Mouse (Mus musculus): ENCODE measurements at regions not wholly inside any gene's neighbourhood (a gene's known extent, or its start where the extent isn't known, plus 50 kb on each side); places are given as distances from the start of the nearest gene placed in this dataset.

DNA sequence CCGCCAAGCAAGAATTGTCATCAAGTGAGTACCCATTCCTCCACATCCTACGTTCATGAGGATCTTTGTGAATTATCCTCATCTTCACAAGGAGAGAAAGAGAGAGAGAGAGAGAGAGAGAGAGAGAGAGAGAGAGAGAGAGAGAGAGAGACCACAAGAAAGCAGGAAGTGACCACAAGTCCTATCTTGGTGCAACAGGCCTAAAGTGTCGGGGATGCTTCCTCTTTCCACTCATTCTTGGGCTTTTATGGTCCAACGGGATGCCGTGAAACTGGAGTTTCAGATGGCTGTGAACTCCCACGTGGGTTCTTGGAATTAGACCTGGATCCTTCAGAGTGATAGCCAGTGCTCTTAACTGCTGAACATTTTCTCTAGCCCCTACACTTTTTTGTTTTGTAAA lies 53.1 kb upstream of the Rai14 start:
- peak; percentile 84 for ATAC-seq (replicated peaks; ENCODE audit: poor library complexity, severe bottlenecking)

DNA sequence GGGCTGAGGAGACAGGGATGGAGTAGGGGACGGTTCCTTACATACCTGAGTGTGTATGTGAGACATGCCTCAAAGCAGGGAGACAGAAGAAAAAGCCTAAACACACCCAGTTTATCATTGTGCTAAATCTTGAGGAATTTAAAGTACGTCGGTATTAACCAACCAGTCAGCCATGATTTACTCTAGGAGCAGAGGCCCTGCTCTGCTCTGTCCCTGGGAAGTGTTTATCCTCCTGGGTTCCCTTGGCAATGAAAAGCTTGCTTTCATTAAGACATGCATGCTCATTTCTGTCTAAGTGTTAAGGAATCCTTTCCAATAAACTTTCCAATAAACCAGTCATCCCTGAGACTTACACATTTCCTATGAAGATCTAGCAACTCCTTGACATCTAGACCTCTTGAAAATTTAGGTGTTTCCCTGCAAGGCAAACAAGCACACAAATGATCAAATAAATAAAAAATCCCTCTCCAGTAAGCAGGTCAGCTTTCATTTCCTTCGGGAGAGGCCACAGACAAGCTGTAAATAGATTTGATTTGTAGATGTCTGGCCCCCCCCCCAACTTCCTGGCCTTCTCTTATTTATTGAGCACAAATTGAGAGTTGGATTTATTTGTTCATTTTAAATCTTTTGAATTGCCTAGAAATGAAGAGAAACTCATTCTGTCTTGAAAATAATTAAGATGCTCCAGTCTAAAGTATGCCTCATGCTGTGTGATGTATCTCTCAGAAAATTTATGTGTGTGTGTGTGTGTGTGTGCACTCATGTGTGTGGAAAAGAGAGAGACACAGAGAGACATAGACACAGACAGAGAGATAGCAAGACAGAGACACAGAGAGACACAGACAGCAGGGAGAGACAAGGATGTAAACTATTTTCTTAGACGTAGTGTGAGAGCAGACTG lies 56.2 kb upstream of the Rai14 start:
- ATAC-seq (replicated peaks; ENCODE audit: poor library complexity, severe bottlenecking): no peak

DNA sequence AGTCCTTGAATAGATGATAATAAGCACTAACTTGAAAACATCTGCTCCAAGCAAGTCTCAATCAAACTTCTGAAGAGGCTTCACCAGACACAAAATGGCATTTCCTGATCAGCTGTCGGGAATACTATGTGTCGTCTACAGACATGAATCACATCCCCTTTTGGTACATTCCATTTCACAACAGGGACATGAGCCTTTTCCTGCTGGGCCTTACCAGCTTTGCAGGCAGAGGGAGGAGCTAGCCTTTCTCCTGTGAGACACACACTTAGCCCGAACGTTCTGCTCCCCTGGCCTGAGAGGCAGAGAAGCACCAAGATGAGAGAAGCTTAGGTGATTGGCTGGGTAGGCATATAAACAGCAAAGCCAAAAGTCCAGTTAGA lies 56.9 kb upstream of the Rai14 start:
- ATAC-seq (replicated peaks; ENCODE audit: poor library complexity, severe bottlenecking): peak; percentile 91

DNA sequence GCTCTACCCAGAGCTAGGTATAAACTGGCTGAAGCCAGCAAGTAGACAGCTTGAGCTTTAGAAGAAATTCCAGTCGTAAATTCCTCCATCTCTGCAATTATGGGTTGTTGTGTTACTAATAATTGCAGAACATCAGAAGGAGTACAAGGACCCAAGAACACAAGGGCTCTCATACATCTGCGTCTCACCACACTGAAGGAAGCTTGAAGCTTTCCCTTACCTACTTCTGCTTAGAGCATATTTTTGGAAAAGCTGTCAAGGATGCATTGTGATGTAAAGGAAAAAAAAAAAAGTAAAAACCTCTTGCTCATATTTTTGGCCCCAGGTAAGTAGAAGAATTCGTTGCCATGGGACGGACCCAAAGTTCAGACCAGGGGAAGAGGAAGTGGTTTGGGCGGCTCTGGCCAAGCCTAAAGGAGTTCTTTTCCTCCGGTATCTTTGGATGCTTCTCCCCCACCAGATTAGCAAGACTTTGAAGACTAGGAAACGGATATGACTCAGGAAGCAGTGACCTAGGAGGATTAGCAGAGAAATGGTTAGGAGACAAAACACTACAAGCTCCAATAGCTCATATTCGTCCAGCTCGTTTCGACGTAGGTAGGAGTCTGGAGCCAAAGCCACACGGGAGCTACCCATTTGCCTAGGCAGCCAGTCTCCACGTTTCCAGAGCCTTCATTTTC lies 65.7 kb upstream of the Rai14 start:
- ATAC-seq (replicated peaks; ENCODE audit: poor library complexity, severe bottlenecking): peak; percentile 86

DNA sequence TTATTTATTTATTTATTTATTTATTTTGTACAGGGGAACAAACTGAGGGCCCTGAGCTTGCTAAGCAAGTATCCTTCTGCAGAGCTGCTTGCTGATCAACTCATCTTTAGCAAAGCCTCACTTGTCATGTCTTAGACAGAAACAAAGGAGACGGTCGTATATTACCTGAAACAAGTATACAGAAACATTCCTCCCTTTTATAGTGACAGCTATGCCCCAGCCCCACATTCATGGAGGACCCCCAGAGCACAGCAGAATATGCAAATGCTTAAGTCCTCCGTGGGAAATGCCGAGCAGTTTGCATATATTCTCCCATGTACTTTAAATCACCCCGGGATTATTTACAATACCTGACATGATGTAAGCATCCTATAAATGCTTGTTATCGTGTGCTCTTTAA lies 74.9 kb upstream of the Rai14 start:
- no peak for ATAC-seq (replicated peaks; ENCODE audit: poor library complexity, severe bottlenecking)

DNA sequence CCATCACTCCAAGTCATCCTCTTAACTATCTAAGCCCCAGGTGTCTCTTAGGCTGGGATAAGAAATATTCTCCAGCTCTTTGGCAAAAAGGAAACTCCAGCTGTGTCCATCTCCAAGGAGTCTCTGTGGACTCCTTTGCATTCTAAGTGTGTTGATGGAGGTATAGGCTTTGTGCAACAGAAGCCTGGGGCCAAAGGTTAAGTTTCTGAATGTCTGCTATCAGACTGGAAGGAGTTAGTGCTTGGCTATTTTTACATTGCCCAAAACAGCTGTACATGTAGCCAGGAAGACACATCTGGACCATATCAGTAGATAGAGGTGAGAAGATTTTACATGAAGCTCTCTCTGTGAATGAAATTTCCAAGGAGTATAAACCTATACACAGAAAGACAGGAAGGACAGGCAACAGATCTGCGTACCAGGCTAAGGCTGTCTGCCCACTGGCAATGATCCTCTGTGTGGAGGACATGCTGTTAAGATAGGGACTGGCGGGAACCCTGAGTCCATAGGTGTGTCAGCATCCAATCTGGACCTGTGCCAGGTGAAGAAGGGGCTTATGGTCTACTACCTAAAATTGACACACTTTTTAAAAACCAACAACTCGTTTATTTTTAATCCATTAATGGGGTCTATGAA lies 76.6 kb upstream of the Rai14 start:
- no peak for ATAC-seq (replicated peaks; ENCODE audit: poor library complexity, severe bottlenecking)

DNA sequence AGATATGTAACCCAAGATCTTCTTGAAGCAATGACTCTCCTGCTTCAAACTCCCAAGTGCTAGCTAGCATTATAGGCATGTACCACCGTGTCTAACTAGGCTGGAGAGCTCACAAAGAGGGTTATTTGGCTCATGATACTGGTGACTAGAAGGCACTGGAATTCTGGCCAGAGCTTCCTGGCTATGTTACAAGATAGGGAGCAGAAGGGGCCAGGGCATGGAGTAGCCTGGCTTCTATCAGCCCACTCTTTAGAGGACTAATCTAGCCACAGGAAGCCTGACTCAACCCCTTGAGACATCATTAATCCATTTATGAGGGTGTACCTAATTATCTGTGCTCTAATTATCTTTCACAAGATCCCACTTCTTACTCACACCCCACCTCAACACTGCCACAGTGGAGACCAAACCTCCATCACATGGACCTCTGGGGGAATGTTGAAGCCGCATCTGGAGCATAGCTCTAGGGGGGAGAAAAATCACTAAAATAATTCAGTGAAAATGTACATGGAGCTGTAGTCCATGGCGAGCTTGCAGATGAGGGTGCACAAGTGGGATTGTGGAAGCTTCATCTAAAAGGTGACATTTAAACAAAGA lies 77.2 kb upstream of the Rai14 start:
- ATAC-seq (replicated peaks; ENCODE audit: poor library complexity, severe bottlenecking): no peak

DNA sequence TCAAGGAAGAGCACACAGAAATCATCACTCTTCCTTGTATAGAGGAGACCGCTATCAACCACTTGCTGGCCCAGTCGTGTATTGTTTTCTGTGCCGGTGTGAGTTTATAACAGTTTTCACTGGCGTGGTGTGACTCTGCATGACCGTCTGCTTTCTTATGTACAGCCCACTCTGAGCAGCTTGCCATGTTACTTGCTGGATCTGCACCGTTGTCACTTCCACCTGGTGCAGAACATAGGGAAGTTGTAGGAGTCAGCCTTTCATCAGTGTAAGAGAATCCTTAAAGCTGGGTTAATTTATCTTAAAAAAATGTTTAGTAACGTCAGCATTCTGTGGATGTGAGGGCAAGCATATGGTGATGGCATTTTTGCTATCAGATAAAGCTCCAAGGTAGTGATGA lies 77.7 kb upstream of the Rai14 start:
- no peak for ATAC-seq (replicated peaks; ENCODE audit: poor library complexity, severe bottlenecking)

DNA sequence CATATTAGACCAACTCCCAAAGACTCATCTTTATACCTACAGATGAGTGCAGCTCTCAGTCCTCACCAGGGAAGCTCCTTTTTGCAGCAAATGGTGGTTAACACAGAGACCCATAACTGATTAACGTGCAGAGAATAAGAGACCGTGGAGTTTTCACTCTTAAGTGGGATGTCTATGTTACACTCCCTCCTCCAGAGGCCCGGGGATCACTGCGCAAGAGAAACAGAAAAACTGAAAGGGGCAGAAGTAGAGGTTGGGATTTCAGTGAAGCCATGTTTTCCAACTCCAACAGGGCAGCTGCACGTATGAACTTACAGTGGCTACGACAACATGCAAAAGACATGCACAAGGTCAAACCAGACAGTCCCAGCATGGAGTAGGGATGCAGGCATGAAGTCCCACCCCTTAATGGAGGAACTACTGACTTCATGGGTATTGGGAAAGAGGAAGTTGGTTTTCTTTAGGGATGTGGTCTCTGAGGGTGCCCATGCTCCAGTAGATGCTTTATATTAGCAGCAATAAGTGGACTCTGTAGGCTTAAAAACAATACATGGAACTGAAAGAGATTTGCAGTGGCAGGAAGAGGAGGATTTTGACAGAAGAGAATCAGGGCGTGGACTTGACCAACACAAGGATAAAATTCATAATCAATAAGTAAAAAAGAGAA lies 80.8 kb upstream of the Rai14 start:
- peak; percentile 99 for ATAC-seq (replicated peaks; ENCODE audit: poor library complexity, severe bottlenecking)

DNA sequence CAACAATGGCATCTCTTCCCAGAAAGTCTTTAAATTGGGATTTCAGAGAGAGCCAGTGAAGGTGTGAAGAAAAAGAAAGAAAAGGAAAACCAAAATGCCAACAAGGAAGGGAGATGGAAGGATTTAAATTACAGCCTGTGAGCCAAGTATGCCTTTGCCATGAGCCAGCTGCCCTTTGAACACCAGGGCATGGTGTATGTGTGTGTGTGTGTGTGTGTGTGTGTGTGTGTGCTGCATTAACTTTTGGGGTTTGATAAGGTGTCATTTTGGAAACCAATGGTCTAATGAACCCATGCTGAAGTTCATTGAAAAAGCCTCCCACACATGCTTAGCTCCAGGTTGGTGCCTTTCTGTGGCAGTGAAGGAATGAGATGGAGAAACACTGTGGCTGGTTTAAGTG lies 85.2 kb upstream of the Rai14 start:
- ATAC-seq (replicated peaks; ENCODE audit: poor library complexity, severe bottlenecking): no peak

DNA sequence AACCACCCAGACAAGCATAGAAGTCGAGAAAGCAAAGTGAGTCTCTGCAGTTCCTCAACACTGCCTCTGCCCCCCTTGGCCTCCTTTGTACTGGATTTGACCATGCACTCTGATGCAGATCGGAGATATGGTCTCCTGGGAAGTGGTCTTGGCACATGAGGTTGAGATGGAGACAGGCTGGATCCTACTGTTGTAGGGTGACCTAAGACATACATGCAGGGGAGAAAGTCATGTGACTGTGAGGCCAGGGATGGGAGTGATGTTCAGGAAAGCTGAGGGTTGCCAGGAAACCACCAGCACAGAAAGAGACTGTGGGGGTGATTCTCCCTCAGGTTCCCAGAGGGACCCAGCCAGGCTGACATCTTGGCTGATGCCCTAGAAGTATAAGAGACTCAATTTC lies 99.8 kb upstream of the Rai14 start:
- no peak for ATAC-seq (replicated peaks; ENCODE audit: poor library complexity, severe bottlenecking)

DNA sequence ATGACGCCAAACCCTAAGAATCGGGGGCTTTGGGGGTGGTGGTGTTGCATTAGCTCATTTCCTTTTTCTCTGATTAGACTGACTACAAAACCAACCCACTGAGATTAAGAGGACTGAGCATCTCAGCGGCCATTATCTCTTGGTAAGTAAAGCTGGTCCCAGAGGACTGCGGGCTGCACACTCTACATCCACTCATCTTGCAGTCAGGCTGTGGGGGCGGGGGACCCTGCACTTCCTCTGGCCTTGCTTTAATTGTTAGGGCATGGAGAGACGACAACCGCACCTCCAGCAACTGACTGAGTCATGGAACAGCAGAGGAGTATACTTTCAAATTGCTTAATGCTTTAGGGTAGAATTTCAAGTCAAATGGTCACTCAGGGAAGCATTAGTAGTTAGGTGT lies 100.3 kb upstream of the Rai14 start:
- ATAC-seq (replicated peaks; ENCODE audit: poor library complexity, severe bottlenecking): peak; percentile 38; the same call in 1 of the 2 replicates

DNA sequence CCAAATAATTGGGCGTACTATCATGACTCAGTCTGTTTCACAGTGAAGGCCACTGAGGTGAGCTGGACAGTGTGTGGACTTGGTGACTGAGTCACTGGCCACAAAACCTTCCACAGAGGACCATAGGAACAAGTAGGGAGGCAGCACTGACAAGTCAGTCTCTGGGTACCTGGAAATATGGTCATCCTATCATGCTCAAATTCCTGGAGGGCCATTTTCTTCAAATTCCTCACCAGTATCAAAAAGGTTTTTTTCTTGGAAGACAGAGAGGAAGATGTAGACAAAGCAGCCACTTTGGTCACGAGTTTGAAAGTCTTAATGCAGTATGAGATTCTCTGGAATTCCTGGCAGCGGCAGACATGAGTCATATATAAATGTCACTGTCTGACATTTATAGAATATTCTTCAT lies 101.8 kb upstream of the Rai14 start:
- no peak for ATAC-seq (replicated peaks; ENCODE audit: poor library complexity, severe bottlenecking)

DNA sequence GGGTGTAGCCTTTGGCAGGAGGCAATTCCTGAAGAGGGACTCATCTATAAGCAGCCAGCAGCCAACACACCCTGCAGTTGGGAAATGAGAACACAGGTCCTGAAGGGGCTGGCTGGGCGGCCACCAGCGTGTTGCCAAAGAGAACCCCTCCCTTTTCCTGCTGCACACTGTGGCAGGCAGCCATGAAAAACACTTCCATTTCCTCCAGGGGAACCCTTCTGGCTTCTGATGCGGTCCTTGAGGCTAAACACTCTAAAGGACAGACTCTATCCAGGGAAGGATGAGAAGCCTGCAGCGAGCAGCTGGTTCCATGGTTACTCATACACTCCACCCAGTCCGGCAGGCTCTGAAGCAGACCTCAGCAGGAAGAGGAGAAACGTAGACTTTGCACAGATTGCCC lies 103.8 kb upstream of the Rai14 start:
- peak; percentile 89 for ATAC-seq (replicated peaks; ENCODE audit: poor library complexity, severe bottlenecking)

DNA sequence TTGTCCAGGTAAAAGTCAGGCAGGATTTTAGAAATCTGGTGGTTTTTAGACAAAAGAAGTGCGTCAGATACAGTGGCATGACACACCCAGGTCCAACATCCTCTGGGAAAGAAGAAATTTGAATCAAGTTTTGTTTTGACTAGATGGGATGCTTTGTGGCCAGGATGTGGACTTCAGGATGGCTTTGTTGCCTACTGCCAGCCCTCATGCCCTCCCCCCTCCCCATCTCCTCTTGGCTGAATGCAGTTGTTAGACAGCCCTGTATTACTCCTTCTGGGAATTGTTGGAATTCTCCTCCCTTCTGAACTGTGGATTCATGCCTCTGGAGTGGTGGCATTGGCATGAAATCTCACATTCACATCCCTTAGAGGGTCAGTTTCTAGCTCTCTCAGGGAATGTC lies 104.3 kb upstream of the Rai14 start:
- ATAC-seq (replicated peaks; ENCODE audit: poor library complexity, severe bottlenecking): no peak

DNA sequence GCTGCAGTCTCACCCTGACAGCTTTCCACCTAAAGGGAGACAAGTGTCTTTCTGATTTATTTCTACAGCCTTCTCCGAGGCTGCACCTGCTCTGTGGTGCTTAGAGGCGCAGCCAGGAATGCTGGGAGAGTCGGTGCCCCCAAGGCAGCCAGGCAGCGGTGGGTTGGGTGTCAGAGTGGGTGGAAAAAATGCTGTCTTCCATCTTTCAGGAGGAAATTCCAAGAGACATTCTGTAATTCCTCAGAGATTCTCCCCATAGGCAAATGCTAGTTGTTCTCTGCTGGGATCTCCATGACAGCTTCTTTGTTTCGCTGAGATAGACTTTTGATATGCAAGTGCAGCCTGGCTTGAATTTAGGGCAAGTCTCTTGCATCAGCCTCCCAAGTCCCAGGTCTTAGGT lies 109.5 kb upstream of the Rai14 start:
- no peak for ATAC-seq (replicated peaks; ENCODE audit: poor library complexity, severe bottlenecking)

DNA sequence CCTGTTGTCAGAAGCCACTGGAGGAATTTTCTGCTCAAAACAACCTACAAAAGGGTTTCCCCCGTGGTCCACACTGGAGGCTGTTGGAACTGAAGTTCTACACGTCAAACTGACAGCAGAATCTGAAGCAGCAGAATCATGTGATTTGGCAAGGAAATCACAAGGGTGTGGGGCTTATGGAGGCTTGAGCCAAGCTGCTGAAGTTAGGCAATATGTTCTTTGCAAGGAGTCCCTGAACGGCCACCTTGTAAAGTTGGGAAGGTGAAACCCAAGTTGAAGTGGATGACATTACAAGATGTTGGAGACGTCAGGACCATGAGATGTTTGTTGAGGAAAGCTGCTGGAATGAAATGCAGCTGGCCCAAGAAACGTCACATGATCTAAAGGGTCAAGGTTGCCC lies 115.2 kb upstream of the Rai14 start:
- ATAC-seq (replicated peaks; ENCODE audit: poor library complexity, severe bottlenecking): no peak

DNA sequence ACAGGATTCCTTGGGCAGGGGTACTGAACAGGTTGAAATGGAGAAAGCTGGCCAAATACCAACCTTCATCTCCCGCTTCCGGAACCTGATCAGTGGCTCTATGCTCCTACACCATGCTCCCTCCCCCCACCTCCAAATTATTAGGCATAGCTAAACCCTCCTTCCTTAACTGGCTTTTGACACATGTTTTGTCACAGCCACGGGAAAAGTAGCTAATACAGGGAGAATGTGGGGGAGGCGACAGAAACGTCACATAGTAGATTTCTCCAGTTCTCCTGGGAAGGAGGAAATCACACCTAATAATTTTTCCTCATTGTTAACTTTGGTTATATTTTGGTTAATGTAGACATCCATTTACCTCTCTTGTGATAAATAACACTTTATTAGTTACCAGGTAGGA lies 116.1 kb upstream of the Rai14 start:
- no peak for ATAC-seq (replicated peaks; ENCODE audit: poor library complexity, severe bottlenecking)

DNA sequence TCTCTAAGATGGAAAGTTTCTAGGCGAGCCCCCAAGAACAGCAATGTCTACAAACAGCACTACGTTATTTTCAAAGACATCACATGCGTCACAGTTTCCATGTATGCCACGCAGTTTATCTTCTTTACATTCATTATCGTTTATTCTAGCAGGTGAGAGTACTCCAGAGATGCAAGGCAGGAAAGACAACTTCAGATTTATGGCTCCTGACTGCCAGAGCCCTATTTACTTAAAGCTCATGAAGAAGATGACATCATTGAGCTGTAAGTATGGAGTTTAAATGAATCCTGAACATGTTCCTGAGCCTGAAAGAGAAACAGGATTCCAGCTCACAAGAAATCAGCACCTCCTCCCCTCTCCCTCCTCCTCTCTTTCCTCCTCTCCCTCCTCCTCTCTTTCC lies 116.7 kb upstream of the Rai14 start:
- ATAC-seq (replicated peaks; ENCODE audit: poor library complexity, severe bottlenecking): no peak

DNA sequence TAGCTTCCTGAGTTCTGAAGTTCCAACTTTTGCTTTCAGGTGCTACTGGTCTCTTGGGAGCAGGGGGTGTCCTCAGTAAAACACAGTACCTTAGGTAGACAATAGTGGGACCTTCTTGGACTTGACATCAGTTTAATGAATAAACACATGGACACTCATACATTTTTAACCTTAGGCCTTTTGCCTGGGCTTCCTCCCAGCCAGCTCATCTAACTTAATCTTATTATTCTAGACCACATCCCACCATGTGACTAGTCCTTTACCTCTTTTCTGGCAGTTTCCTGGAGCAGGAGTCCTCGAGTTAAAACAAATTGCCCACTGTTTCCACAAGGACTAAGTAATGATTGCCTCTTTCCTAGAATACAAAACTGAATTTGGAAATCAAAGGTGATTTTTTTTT lies 117.9 kb upstream of the Rai14 start:
- no peak for ATAC-seq (replicated peaks; ENCODE audit: poor library complexity, severe bottlenecking)

Data from granulocyte monocyte progenitor cell, adult 5-6 weeks (primary cell).